Mouse (Mus musculus): ENCODE measurements at regions not wholly inside any gene's neighbourhood (a gene's known extent, or its start where the extent isn't known, plus 50 kb on each side); places are given as distances from the start of the nearest gene placed in this dataset.
A peak's percentile ranks its signal among the peaks of the same experiment; 100 is the strongest.

DNA sequence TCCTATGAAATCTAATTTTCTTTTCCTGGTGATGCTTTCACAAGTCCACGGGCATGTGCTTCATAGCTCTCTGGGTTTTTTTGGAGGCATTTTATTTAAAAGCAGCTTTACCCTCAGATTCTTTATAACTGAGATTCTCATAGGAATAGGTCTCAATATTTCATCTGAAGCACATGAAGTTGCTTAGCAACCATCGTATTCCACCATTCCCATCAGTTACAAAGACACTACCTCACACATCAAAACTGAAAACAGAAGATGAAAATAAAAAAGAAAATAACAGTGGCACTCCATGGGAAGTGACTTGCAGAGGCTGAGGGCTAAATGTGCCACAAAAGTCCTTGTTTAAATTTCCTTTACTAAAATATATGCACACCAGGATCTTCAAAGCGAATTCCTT, 384.0 kb upstream of the 1700015G11Rik start:
- DNase-seq (ENCODE audit: low read depth): no peak

DNA sequence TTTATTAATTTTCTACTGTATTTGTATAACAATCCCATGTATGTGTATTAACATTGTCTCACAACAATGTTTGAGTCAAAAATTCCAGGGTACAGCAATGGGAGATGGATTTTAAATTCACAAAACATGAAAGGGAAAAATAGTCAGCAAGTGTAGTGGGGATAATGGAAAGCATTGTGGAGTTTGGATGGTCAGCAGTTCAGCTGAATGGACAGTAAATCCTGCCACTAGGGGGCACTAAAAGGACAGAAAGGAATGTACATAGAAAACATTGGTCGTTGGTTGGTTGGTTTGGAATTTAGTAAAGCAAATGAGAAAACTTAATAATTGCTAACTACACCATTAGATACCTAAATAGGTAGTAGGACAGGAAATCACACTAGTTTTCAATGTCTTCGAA, 376.3 kb upstream of the 1700015G11Rik start:
- peak; percentile 0 for DNase-seq (ENCODE audit: low read depth)
